Mouse (Mus musculus): Measurements from ENCODE around the gene Olfr1240.

Olfr1240 gene

DNA sequence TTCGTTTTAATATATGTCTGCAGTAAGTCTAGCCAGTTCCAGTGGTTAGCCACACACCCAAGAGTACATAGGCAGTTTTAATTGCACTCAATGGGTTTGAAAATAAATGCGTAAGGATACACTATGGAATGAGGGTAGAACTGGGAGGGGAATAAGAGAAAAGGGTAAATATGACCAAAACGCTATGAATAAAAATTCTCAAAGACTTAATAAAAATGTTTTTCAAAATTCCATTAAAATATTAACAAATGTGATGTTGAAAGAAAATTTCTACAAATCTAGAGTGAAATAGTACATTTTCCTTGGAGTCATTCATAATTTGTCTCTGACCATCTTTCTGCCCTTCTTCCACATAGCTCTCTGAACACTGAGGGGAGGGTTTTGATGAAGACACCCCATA lies at the start of gene Olfr1240:
Olfr1240 (minus strand) TSS at position 101 of the 400 bp plus-strand sequence.
- no peak for DNase-seq (ENCODE audit: low spot score)

DNA sequence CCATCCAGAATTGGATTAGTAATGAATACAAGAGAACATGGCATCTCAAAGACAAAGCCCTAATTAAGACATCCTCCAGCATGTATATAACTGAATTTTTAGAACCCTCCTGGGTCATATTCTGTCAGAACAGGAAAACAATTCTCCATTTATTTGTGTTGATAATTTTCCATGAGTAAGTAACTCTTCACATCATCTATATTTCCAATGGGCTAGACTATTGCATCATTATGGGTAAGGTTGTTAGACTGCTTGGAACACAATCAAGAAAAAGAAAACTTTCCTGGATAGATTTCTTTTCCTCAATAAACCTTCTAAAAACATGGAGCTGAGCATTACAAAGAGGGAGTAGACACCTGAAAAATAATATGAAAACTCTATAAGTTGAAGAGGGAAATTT lies 44.2 kb upstream of the Olfr1240 start, which contains the start of gene Olfr1241:
Olfr1241 (minus strand) TSS at position 101 of the 400 bp plus-strand sequence.
- DNase-seq (ENCODE audit: low spot score), result no peak

DNA sequence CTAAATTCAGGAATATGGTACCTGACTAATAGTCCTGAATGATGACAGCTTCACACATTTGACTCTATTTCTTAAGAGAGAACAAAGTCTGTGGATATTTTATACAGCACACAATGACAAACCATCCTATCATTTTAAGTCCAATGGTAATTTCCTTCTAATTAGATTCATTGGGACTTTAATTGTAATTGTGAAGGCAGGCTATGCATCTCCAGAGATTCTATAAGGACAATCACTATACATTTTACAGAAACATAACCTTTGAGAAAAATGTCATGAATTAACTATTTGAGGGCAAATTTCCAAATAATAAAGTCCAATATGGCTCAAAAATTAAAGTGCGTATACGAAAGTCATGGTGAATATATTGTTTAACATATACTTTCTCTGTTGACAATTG lies 22.5 kb downstream of the Olfr1240 start, which contains the start of gene Olfr1239:
Olfr1239 (minus strand) TSS at position 101 of the 400 bp plus-strand sequence.
- no peak for DNase-seq (ENCODE audit: low spot score)

DNA sequence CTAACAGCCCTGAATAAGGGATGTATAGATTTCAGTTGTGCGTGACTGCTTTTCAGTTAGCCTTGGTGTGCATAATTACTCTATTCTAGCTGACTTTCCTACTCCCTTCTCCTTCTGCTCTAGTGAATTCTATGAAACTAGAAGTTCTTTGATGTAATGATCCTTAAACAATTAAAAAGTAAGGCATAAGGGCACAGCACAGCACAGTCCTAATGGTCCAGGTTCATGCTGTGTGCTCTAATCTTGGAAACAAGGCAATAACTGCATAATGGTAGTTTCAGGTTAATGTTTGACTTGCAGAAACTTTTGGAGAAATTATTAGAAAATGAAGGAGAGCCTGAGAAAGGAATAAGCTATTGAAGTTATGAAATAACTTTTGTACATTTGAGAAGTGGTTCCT lies 28.2 kb downstream of the Olfr1240 start:
- no peak for DNase-seq (ENCODE audit: low spot score)

DNA sequence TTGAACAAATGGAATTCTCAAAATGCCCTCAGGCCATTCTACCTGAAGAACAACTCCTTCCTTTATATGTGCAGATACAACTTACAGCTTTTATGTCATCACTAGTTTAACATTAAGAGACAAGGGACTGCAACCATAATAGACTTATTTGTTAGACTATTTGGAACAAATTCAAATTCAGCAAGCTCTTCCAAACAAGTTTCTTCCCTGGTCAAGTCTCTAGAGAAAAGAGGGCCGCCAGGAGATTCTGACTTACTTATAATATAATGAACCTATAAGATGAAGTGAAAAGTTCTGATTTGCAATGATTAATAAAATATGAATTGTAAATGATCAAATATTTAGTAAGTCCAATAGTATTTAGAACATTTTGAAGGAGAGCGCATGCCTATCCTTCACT lies 33.2 kb downstream of the Olfr1240 start, which contains the start of gene Olfr1238:
Olfr1238 (minus strand) TSS at position 101 of the 400 bp plus-strand sequence.
- DNase-seq (ENCODE audit: low spot score), result no peak

DNA sequence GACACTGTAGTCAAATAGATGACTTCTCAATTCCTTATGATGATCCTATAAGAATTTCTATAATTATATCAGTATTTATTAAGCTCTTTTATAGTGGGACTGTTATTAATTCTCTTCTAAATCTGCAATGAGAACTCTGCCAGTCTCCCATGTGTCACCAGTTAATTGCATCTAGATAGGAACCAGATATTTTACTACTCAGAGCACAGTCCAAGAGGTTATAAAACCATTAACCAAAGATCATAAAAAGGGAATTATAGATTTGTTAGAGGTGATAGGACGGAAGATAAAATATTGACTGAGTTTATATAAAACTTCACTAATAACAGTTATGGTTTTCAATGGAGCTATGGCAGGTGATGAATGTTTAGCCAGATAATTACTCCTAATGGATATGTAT lies 41.9 kb downstream of the Olfr1240 start:
- no peak for DNase-seq (ENCODE audit: low spot score)

Measured in left cerebral cortex, adult 11 months (tissue).